Mouse (Mus musculus): Measurements from ENCODE around the gene Slc46a1.

The Slc46a1 gene

DNA sequence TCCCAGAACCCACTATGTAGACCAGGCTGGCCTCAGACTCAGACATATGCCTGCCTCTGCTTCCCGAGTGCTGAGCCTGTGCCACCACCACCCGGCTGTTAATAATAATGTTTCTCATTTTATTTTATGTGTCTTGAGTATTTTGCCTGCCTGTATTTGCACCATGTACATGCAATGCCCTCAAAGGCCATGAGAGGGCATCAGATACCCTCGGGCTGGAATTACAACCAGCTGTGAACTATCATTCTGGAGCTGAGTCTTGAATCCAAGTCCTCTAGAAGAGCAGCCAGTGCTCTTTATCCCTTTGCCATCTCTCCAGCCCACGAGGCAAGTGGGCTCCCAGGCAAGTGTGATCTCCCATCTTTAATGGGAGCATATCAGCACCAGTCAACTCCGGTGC, 10.2 kb upstream of the Slc46a1 start:
- peak; percentile 62 for DNase-seq (ENCODE audit: low read depth)

DNA sequence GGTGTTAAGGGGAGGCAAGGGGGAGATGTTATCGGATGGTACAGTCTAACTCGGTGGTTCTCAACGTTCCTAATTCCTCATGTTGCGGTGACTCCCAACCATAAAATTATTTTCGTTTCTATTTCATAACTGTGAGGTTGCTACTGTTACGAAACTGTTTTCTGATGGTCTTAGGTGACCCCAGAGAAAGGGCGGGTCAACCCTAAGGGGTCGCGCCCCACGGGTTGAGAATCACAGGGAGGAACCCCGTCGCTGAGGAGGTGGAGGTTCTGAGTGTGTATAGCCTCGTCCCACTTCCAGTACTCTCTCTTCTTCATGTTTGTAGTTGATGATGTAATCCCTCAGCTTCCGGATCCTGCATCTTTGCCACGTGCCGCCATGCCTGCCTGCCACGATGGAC, 6.8 kb upstream of the Slc46a1 start:
- DNase-seq (ENCODE audit: low read depth): no peak

DNA sequence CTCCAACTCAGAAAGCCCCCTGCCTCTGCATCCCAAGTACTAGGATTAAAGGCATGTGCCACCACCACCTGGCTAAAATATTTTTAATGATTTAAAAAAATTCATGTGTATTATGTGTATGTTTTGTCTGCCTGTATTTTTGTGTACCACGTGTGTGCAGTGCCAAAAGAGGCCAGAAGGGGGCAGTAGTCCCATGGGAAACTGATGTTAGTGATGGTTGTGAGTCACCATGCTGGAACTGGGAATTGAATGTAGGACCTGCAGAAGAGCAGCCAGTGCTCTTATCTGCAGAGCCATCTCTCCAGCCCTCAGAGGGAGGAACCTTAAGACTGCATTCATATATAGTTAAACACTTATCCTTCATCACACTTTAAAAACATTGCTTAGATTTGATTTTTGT, 3.6 kb upstream of the Slc46a1 start:
- DNase-seq (ENCODE audit: low read depth): peak; percentile 41

DNA sequence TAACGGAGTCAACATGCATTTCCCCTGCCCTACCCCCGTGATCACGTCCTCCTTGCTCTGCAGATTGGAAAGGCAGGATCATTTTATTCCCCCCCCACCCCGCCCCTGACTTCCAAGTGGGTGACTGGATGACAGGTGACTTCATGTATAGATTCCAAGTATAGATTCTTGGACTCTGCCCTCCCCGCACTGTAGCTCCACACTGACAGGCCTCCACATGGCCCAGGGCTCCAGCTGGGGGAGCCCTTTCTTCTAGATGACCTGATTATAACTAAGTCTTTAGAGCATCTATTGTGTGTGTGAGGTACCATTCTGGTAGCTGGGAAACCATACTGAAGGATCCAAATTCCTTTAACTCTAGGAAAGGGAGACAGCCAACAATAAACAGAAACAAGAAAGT, 2.8 kb upstream of the Slc46a1 start:
- DNase-seq (ENCODE audit: low read depth): no peak

DNA sequence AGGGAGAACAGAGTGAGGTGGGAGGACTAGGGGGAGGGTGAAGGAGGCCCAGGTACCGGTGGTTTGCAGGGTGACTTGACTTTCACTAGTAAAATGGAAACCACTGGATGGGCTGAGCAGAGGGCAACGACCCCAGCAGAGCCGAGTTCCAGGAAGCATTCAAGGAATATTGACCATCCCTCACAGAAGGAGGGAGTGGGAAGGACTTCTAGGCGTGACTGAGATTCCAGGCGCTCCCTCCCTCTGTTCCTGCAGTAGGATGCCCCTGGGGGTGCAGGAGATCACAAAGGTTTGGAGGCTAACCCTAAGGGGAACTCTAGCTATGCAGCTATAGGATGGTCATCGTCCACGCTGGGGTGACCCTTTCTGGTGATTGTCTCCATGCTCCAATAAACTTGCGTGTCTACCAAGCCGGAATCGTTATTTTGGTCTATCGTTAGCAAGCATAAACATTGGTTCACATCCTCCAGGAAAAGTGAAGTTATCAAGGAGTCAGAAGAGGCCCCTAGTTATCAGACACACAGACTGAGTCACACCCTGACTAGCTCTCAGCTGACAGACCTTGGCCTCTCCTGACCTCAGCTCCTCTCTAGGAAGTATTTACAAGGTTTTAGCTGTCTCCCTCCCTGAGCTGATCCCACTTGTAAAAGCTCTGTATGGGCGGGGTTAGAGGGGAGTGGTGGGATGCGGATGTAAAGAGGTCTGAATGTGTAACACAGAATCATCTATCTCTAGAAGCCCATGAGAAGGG, 2.0 kb upstream of the Slc46a1 start:
- no peak for DNase-seq (ENCODE audit: low read depth)

DNA sequence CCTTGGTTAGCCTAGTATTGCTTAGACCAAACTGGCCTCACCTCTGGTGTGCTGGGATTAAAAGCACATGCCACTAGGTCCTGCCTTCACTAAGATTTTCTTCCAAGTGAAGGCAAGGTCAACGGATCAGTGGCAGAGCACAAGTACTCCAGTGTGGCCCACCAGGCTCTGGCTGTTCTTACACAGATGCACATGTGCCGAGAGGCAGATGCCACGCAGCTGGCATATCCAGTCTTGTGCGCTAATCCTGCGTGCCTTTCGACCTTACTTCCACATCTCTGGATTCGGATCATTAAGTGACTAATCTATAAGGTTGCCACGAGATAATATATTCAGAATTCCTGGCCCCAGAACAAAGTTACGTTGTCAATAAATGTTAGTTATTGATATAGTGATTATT, 381 bp upstream of the Slc46a1 start:
- DNase-seq (ENCODE audit: low read depth): no peak

DNA sequence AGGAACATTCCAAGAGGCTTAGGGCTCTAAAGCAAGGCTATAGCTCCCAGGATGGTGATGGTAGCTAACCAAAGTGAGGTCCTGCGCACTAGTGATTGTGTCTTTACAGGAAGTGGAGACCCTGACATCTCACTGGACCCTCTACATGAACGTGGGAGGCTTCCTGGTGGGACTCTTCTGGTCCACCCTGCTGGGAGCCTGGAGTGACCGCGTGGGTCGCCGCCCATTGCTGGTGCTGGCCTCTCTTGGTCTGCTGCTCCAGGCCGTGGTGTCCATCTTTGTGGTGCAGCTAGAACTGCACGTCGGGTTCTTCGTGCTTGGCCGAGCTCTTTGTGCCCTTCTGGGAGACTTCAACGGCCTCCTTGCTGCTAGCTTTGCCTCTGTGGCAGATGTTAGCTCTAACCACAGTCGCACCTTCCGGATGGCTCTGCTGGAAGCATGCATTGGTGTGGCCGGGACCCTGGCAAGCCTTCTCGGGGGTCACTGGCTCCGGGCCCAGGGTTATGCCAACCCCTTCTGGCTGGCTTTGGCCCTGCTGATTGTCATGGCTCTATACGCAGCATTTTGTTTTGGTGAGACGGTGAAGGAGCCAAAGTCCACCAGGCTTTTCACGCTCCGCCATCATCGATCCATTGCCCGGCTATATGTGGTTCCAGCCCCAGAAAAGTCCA, 880 bp downstream of the Slc46a1 start:
- DNase-seq (ENCODE audit: low read depth): no peak

DNA sequence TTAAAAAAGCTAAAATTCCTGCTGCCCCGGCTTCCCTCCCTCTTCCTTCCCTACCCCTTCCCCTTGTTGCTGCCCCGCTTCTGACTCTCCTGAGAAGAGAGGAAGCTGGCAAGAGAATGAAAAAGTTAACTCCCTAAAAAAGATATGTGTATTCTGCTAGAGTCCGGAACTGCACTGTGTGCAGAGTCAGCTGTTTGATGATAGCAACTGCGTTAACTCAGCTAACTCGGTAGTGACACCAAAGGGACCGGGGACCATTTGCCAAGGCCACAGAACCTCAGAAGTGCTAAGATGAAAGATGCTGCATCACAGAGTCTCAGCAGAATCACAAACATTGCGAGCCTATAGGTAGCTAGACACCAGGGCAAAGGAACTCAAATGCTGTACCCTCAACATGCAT, 2.0 kb downstream of the Slc46a1 start:
- DNase-seq (ENCODE audit: low read depth): no peak

DNA sequence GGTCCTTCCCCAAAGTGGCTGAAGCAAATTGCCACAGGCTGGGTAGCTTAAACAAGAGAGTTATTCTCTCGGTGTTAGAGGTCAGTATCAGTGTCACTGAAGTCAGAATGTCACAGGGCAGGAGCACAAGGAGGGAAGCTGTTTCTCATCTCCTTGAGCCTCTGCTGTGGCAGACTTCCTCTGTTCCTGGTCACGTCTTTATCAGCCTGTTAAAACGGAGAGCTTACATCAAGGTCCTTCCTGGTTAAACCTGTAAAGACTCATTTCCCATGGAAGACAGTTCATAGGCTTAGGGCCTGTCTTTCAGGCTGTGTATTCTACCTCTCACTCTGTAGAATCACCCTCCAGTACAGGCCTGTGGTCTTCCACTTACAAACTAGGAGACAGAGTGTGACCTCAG, 2.4 kb downstream of the Slc46a1 start:
- no peak for DNase-seq (ENCODE audit: low read depth)

DNA sequence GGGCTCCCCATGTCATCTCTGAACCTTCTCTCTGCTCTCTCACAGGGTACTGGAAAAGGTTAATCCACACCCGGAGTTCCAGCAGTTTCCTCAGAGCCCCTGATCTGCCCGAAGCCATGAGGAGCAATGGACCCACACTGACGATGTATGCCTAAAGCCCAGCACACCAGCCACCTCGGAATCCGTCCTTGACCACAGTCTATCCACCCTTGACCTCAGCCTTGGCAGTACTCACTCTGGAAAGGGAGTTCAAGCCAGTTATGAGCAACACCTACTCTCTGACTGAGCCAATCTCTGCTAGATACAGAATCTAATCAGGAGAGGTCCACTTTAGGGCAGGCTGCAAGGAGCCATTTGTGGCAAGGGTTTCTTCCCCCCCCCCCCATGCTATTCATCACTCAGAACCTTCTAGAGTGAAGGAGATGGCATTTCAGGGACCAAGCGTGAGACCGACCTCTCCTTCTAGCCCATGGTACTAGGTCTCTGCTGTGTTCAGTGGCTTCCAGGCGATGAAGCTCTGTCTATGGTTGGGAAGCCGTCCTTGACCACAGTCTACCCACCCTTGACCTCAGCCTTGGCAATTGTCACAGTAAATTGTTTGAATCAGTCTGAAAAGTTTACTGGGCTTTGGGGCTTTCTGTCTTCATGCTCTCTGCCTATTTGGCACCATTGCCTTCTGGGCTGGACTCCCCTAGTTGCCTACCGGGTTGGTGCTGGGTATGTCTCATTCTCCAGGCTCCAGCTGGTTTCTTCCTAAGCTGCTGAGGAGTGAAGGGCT, 6.0 kb downstream of the Slc46a1 start:
- DNase-seq (ENCODE audit: low read depth): no peak

DNA sequence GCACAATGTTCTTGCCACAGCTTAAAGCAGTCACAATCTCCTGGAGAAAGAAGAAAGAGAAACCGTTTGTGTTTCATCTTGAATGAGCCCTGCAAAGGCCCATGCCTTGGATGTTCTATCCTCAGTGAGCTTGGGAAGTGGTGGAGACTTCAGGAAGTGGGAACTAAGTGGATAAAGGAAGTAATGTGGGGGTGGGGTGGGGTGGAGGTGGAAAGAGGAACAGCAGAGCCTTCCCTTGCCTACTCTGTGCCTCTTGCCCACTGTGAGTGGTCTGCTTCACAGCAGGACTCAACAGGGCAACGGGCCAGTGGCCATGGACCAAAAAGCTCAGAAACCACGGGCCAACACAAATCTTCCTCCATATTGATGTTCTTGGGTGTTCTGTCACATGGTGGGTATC, 9.8 kb downstream of the Slc46a1 start:
- DNase-seq (ENCODE audit: low read depth): no peak

DNA sequence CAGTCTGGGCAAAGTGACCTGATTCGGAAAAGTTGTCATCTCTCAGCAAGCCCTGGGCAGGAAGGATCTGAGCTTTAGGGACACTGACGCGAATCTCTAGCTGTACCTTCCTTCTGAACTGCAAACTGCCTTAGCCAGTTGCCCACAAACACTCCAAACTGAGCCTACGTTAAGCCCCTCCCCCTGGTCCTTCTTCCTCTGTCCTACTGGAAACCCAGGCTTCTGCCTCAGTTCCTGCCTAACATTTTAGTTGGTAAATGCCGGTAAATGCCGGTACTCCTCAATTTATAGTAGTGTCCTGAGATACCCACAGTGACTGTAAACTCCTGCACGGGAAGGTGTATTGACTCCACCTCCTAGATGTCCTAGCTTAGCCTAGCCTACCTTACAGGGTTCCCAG, 18.1 kb downstream of the Slc46a1 start:
- DNase-seq (ENCODE audit: low read depth): no peak

DNA sequence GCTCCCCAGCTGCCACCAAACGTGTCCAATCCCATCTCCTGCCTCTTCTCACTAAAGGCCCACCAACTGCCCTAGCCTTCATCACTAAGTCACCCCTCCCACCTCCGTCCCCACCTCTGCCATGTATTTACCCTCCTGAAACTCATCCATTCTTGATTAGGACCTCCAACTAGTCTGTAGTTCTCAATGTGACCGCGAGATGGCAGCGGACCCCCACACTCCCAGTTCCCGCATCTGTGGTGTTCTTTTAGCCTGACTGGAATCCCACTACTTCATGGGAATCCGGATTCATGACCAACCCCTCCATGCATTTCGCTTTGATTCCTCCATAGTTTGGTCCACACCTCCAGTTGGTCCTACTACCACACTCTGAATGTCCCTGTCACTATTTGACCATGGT, 22.7 kb downstream of the Slc46a1 start:
- peak; percentile 72 for DNase-seq (ENCODE audit: low read depth)

DNA sequence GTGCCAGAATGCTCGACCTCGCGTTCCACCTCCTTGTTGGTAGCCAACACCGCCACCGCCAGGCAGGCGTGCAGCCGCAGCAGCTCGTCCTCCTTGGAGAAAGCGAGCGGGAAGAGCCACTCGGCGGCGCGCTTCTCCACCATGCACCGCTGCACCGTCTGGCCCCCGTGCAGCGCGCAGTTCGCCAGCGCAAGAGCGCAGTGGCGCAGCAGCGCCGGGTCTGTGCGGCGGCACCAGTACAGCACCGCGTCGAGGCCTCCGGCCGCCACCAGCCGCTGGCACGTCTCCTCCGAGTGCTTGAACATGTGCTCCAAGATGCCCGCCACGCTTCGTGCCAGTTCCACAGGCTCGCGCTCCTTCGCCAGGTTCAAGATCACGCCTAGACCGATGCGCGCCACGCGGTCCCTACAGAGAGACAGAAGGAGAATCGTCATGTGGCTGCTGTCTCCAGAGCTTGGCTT, 25.3 kb downstream of the Slc46a1 start:
- DNase-seq (ENCODE audit: low read depth): no peak

DNA sequence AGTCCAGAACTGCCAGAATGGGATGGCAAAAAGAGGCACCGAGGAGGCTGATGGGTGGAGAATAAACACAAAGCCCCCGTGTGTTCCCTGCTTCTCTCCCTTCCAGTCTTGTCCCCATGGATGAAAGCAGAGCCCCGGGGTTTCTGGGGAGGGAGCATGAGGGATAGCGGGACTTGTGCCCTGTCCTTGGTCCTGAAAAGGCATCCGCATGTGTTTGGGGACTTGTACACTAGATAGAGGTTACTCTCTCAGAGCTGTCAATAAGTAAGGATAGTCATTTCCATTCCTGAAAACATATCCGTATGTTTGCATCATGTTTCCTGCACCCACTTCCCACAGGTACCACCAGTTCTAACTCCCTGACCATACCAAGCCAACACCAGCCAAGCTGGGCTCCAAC, 30.4 kb downstream of the Slc46a1 start:
- peak; percentile 49 for DNase-seq (ENCODE audit: low read depth)

DNA sequence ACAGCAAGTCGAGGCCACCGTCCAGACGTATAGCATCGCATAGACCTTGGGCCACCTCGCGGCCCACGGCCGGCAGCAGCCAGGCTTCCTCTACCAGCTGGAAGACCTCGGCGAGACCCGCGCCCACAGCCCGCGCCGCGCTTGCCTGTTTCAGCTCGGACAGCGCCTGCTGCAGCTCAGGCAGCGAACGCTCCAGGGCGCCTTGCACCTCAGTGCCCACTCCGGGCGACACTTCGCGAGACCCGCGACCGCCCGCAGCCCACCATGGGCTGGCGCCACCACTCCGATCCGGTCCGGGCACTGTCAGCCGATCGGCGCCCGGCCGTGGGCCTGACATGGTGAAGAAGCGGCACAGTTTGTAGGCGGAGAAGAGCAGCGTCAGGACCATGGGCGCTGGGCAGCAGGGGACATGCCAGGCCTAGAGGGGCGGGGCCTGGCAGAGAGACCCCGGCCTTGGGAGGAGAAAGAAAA, 31.6 kb downstream of the Slc46a1 start:
- no peak for DNase-seq (ENCODE audit: low read depth)

DNA sequence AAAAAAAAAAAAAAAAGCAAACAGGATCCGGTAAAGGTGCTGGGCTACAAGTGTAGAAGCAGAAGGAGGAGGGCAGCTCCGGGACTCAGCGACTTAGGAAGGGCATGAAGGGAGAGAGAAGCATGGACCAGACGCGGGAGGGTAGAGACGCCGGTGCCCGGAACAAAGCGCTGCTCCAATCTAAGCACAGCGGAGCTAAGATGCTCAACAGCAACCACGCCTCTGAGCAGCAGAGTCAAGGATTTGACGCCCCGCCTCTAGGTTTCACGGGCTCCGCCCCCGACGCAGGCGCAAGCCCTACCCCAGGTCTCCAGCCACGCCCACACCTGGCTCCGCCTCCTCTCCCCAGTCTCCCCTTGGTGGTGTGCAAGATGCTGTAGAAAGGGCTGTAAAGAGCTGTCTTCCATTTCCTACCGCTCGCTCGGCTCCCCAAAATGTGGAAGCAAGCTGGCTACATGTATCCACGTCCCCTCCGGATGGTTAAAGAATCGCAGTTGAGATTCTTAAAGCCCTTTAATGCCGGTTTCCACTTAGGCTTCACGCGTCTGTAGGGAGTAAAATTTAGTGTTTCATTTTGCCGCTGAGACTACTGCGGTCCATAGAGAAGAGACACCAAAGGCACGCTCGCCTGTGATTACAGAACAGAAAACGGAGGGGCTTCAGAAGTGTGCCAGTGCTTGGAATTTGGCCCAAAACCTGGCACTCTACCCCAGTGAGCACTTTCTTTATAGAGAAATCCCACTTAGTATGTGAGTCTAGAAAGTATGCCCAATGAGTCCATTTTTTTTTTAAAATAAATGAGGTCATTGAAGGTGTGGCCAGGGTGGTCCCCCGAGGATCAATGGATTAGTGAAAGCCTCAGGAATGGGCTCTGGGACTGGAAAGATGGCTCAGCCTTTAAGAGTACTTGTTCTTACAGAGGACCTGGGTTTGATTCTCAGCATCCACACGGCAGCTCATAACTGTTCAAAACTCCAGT, 32.3 kb downstream of the Slc46a1 start, which contains the start of gene Sarm1:
Gene Sarm1 (minus strand): TSS at position 211 of the 979 bp plus-strand sequence.
- peak; percentile 99 for DNase-seq (ENCODE audit: low read depth)

DNA sequence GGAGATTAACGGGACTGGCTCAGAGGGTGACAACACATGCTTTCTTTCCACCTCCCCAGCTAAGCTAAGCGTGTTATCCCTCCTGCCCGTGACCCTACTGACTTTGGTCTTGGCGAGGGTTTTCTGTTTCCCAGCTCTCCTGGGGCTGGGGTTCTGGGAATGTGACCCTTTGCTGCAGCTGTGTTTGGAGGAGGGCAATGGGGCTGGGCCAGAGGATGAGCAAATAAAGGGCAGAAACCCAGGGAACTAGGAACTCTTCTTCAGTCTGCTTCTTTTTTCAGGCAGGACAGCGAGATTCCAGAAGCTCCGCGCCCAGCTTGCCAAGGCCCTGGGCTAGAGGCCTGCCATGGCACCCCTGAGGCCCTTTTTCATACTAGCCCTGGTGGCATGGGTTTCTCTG, 33.5 kb downstream of the Slc46a1 start, which contains the start of gene Vtn:
Gene Vtn (plus strand): TSS at position 88 of the 400 bp plus-strand sequence.
- no peak for DNase-seq (ENCODE audit: low read depth)

DNA sequence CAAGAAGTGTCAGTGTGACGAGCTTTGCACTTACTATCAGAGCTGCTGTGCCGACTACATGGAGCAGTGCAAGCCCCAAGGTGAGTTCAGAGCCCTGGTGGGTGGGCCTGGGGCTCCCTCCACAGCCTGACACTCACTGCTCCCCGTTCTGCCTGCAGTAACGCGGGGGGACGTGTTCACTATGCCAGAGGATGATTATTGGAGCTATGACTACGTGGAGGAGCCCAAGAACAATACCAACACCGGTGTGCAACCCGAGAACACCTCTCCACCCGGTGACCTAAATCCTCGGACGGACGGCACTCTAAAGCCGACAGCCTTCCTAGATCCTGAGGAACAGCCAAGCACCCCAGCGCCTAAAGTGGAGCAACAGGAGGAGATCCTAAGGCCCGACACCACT, 34.0 kb downstream of the Slc46a1 start:
- DNase-seq (ENCODE audit: low read depth): no peak

DNA sequence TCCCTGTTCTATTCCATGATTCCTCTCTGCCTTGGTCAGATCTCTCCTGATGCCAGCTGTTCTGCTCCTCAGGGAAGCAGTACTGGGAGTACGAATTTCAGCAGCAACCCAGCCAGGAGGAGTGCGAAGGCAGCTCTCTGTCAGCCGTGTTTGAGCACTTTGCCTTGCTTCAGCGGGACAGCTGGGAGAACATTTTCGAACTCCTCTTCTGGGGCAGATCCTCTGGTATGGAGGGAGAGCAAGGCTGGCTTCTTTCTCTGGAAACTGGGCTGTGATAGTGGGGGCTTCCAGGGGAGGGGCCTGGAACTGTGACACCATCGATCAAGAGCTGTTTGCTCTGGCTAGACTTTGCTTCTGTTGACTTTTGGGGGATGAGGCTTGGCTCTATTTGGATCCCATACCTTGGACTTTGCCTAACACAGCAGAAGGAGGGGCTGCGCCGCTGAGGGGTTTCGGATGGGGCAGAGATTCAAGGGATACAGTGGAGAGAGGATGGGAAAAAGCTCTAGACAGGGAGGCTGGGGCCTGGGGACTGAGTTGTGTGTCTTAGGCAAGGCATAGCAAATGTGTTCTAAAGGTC, 35.2 kb downstream of the Slc46a1 start:
- no peak for DNase-seq (ENCODE audit: low read depth)

DNA sequence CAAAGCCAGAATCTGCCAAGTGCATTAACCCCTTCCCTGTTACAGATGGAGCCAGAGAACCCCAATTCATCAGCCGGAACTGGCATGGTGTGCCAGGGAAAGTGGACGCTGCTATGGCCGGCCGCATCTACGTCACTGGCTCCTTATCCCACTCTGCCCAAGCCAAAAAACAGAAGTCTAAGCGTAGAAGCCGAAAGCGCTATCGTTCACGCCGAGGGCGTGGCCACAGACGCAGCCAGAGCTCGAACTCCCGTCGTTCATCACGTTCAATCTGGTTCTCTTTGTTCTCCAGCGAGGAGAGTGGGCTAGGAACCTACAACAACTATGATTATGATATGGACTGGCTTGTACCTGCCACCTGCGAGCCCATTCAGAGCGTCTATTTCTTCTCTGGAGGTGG, 36.0 kb downstream of the Slc46a1 start:
- no peak for DNase-seq (ENCODE audit: low read depth)

Data from naive thymus-derived CD4-positive, alpha-beta T cell, adult 2 months (primary cell).